Mouse (Mus musculus) thymus, postnatal 36 days (tissue): ENCODE measurements around the gene Nol12.
A peak's percentile ranks its signal among the peaks of the same experiment; 100 is the strongest.

Experiments used
- DNase-seq, 2 experiments: peaks; one replicate each; pipeline ENCODE4 v3.0.0; 2022; ENCODE audit warnings: mixed read lengths in 2 of 2

Nol12 gene

DNA sequence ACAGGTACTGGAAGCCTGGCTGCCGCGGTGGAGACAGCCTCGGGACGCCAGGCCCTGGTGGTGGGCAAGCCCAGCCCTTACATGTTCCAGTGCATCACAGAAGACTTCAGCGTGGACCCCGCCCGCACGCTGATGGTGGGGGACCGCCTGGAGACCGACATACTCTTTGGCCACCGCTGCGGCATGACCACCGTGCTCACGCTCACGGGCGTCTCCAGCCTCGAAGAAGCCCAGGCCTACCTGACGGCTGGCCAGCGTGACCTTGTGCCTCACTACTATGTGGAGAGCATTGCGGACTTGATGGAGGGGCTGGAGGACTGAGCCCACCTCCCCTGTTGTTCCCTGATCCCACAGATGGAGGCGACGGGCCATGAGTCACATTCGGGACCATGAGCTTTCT is 16.6 kb upstream of the Nol12 start:
- DNase-seq, result no peak

DNA sequence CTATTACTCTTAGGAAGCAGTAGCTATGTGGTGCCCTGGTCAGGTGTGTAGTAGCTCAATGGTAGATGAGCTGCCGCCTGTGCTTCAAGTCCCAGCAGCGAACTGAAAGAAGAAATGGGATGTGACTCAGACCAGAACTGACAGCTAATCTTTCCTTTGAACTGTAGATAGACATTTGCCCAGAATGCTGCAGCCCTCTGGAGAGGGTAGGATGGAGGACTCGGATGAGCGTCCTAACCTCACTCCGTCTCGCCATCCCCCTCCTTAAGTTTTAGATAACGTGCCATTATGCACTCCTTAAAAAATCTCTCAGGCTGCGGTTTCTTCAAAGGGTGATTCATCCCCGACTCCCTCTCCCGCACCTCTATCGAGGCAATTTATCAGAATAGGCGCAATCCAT is 14.8 kb upstream of the Nol12 start:
- DNase-seq, result no peak

- DNase-seq, result no peak
Measured at GRCm38 (mm10) chr15:78922700-78923099, 12.0 kb upstream of the Nol12 start.

DNA sequence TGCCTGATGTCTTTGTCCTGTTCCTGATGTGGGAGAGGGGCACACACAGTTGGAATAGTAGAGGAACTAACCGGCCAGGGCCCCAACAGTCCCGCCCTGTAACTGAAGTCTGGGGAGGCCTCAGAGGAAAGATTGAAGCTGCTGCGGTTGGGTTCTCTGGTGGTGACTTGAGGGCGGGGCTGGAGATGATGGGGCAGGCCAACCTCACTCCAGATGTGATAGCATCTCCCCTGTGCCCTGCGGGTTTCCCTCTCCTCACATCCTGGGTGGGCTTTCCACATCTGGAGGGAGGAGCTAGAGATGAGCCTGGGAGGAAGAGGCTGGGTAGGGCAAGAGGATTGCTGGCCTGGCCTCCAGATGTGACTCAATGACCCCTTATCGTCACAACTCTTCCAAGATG is 11.1 kb upstream of the Nol12 start:
- peak; percentile 76 to 85 for DNase-seq

- DNase-seq, result no peak
Measured at GRCm38 (mm10) chr15:78925129-78925528, 9.6 kb upstream of the Nol12 start.

DNA sequence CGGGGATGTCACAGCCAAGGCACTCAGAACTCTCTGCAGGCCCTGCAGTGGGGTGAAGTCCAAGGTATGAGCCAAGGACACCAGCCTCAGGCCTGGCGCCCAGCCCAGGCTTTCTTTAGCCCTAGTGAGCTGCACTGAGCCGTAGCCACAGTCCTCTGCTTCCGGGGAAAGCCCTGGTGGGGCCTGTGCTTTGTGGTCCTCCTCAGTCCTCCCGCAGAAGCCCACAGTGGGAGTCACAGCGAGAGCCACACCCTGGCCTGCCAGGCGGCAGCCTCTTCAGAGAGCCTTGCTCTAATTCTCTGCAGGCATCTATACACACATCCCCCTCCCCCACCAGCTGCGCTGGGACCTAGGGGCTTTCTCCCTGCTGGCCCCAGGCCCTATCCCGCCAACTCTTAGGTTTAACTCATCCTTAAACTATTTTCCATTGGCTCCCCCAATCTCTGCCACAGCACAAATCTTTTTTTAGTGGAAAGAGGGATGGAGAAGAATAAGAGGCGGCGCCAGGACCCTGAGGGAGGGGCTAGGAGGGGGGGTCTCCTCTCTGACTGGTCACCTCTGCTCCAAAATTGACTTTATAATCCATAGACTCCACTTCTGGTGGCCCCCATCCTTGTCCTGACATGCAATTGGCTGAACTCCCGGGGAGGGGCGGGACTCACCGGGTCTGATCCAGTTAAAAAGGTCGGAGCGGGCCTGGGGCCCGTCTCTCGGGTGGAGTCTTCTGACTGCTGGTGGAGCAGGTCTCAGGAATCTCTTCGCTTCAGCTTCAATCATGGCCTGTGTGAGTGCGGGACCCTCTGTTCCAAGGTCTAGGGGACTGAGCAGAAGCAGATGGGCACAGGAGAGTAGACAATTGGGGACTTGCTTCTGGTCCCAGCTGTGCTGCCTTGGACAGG is 8.5 kb upstream of the Nol12 start, which contains the start of gene Lgals1:
Lgals1 (plus strand) TSS at position 705 of the 899 bp plus-strand sequence.
- DNase-seq, result peak; percentile 75 to 85

DNA sequence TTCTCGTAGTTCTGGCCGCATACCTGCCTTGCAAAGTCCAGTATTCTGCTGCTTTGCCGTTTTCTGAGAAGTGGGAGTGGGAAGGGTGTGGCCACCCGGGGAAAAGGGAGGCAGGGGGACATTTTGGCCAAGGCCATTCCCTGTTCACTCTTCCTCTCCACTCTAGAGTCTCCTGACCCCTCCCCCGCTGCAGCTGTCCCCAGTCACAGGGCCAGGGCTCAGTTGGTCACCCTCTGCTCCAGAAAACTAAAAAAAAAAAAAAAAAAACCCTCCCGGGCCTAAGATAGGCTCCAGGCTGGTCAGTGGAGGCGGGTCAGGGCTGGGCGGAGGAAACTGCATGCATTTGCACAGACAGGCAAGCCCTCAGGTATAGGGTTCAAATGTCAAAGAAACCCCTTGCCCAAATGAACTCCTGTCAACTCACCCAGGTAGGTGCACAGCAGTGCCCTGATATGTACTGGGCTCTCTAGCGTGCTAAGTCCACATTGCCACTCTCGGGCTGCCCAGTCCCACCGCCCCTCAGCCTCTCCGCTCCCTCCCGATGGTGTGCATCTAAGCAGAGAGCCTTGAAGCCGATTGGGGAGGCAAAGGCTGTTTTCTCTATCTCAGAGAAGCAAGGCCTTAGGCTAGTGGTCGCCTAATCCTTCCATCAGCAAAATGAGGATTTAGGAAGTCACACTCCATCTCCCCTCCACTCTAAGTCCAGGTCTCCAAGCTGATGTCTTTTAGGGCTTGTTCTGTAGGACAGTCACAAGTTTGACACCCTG is 7.5 kb upstream of the Nol12 start:
- DNase-seq, result peak; percentile 44 to 53

DNA sequence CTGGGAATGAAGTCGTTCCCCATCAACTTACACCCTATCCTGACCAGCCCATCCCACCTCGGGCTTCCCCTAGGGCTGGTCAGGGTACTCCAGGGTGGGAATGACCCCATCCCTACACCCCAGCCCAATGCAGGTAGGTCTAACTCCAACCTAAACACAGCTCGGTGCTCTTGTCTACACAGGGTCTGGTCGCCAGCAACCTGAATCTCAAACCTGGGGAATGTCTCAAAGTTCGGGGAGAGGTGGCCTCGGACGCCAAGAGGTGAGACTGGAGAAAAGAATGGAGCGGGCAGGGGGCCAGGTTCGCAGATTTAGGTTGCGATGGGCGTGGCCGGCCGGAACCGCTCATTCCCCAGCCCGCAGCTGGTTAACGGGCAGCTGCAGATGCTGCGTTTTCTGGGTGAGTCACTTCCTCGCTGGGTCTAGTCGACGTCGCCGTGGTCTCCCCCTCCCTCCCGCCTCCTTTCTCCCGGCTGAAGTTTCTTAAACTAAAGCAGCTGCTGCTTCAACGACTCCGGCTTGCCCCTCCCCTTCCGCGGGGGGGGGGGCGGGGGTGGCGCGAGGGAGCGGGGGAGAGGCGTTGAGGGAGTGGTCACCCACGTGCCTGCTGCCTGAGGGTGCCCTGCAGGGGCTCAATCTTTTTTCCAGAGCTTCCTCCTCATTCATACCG is 6.8 kb upstream of the Nol12 start:
- peak; percentile 88 to 94 for DNase-seq

GRCm38 (mm10) chr15:78928539-78928938 is 6.2 kb upstream of the Nol12 start:
- no peak for DNase-seq

DNA sequence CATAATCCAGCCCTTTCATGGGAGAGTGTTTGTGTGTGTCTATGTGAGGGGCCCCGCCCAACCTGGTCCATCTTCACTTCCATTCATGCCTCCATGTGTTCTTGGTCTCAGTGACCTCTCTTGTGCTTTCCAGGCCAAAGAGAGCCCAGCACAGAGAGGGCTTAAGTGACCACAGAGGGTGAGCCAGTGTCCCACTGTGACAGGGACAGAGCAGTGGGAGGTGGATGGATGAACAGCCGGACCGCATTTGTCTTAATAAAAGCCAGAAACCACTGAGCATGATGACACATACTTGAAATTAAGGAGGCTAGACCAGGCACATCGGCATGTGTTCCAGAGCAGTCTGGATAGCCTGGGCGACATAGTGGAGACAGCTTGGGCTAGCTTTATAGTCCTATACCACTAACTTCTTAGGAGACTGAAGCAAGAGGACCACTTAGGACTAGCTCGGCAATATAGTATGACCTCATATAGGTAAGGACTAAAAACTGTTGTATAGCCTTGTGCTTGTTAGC is 4.5 kb upstream of the Nol12 start:
- DNase-seq, result no peak

DNA sequence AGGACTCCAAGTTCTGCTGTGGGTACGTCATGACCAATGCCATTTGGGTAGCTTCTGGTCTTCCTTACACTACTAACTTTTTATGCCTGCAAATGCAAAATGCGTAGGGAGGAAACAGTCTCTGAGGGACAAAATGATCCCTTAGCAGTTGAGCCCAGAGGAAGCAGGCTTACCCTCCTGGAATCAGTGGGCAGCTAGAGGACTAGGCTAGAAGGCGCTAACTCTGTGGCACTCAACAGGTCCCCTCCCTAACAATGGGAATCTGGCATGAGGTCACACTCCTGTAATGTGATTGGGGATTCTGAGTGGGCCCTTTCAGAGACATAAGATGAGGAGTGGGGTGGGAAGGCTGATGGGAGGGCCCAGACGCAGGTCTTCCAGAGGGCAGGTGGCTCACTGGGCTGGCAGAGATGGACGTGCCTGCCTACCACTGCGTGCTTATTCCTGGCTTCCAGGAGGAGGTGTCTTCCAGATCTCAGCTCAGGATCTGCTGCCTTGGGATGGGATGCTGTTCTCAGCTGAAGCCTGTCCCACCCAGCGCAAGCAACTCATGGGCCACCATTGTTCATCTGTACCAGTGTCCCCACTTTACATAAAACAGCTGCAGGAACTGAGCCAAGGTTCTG is 3.8 kb upstream of the Nol12 start:
- DNase-seq, result no peak

- peak; percentile 63 to 72 for DNase-seq
Measured at GRCm38 (mm10) chr15:78931577-78931976, 3.2 kb upstream of the Nol12 start.

DNA sequence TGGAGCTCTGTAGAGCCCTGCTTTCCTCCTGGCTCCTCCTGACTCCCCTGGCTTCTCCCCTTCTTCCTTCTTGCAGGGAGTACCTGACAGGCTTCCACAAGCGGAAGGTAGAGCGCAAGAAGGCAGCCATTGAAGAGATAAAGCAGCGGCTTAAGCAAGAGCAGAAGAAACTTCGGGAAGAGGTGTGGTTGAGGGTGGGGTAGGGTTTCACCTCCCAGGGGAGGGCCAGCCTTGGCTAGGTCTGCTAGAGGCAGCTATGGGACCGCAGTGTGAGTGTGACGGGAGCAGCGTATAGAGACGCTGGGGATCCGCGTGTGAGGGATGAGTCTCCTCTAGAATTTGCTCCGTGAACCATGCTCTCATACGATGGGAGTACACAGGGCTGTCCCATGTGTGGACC is 1.7 kb downstream of the Nol12 start:
- DNase-seq, result no peak

- no peak for DNase-seq
Measured at GRCm38 (mm10) chr15:78937311-78937710, 2.6 kb downstream of the Nol12 start.

DNA sequence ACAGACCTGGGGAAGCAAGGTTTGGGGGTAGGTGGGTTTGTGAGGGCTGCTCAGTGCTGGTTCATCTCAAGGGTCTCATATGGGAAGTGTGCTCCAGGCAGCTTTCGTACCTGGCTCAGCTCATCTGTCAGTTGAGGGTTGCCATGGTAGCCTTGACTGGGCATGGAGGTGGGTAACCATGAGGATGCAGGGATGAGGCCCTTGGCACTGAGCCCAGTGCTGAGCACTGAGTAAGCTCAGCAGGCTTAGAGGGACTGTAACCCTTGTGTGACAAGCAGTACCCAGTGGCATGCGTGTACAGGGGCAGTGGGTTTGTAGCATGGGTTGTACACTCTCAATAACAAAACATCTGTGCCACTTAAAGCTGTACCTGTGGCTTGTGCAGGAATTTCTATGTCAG is 3.2 kb downstream of the Nol12 start:
- no peak for DNase-seq

- no peak for DNase-seq
Measured at GRCm38 (mm10) chr15:78940325-78940724, 5.6 kb downstream of the Nol12 start.

DNA sequence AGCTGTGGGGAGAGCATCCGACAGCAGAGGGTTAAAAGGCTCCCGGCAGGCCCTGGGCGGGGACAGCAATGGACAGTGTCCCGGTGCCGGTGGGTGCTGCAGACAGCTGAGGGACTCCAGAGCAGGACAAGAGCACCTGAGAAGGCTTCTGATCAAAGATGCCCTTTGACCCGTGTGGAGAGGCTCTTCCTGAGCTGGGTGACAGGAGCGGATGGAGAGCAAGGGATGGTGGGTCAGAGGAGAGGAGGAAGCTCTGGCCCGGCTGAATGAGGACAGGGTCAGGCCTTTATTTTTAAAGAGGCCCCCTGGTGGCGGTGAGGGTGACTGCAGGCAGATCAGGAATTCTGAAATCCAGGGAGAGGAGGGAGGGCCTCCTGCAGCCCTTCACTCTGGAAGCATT is 7.9 kb downstream of the Nol12 start:
- DNase-seq, result peak; percentile 55

- no peak for DNase-seq
Measured at GRCm38 (mm10) chr15:78946232-78946631, 11.5 kb downstream of the Nol12 start.

GRCm38 (mm10) chr15:78947657-78948056 is 12.9 kb downstream of the Nol12 start, which contains the start of gene Triobp:
Gene Triobp (plus strand): TSS chr15:78947724.
- no peak for DNase-seq

- DNase-seq, result no peak
Measured at GRCm38 (mm10) chr15:78948152-78948725, 13.5 kb downstream of the Nol12 start.

- no peak for DNase-seq
Measured at GRCm38 (mm10) chr15:78948883-78949282, 14.2 kb downstream of the Nol12 start.

- no peak for DNase-seq
Measured at GRCm38 (mm10) chr15:78955663-78956062, 20.9 kb downstream of the Nol12 start.
